Mouse (Mus musculus): ENCODE data around the gene Sh2d3c.
A peak's percentile ranks its signal among the peaks of the same experiment; 100 is the strongest.

Gene Sh2d3c

GRCm38 (mm10) chr2:32700966-32701743 lies 19.7 kb upstream of the Sh2d3c start:
- DNase-seq: no peak

- no peak for DNase-seq
Observed at GRCm38 (mm10) chr2:32703046-32703445, 17.8 kb upstream of the Sh2d3c start.

- DNase-seq: peak; percentile 44
Observed at GRCm38 (mm10) chr2:32704021-32704421, 16.8 kb upstream of the Sh2d3c start, which contains the start of gene Fpgs. Gene Fpgs, minus strand, starts transcription at chr2:32704145.

GRCm38 (mm10) chr2:32705018-32705417 lies 15.8 kb upstream of the Sh2d3c start:
- DNase-seq: no peak

GRCm38 (mm10) chr2:32706971-32707370 lies 13.9 kb upstream of the Sh2d3c start:
- DNase-seq: no peak

- peak; percentile 79 for DNase-seq
Observed at GRCm38 (mm10) chr2:32708643-32709042, 12.2 kb upstream of the Sh2d3c start.

GRCm38 (mm10) chr2:32709521-32710137 lies 11.2 kb upstream of the Sh2d3c start:
- no peak for DNase-seq

- DNase-seq: no peak
Observed at GRCm38 (mm10) chr2:32710425-32710824, 10.4 kb upstream of the Sh2d3c start.

GRCm38 (mm10) chr2:32711301-32712056 lies 9.4 kb upstream of the Sh2d3c start:
- DNase-seq: no peak

GRCm38 (mm10) chr2:32712108-32712551 lies 8.7 kb upstream of the Sh2d3c start:
- peak; percentile 85 for DNase-seq

GRCm38 (mm10) chr2:32712586-32712933 lies 8.3 kb upstream of the Sh2d3c start:
- peak; percentile 95 for DNase-seq

GRCm38 (mm10) chr2:32712934-32713817 lies 7.7 kb upstream of the Sh2d3c start, which contains the start of gene Cdk9:
Gene Cdk9, minus strand, starts transcription at chr2:32713076.
- peak; percentile 94 for DNase-seq

GRCm38 (mm10) chr2:32714117-32714986 lies 6.5 kb upstream of the Sh2d3c start:
- DNase-seq: no peak

GRCm38 (mm10) chr2:32714987-32715425 lies 5.8 kb upstream of the Sh2d3c start:
- peak; percentile 56 for DNase-seq

- no peak for DNase-seq
Observed at GRCm38 (mm10) chr2:32718761-32719160, 2.1 kb upstream of the Sh2d3c start.

- no peak for DNase-seq
Observed at GRCm38 (mm10) chr2:32720053-32720452, 802 bp upstream of the Sh2d3c start.

GRCm38 (mm10) chr2:32722046-32722445 lies 1.2 kb downstream of the Sh2d3c start:
- no peak for DNase-seq

GRCm38 (mm10) chr2:32722581-32722980 lies 1.7 kb downstream of the Sh2d3c start:
- DNase-seq: no peak

GRCm38 (mm10) chr2:32724149-32724548 lies 3.3 kb downstream of the Sh2d3c start:
- no peak for DNase-seq

- no peak for DNase-seq
Observed at GRCm38 (mm10) chr2:32724832-32725790, 4.3 kb downstream of the Sh2d3c start.

Measured in liver (tissue).